Mouse (Mus musculus): Measurements from ENCODE around the gene Csnk2a2.

Csnk2a2 gene

DNA sequence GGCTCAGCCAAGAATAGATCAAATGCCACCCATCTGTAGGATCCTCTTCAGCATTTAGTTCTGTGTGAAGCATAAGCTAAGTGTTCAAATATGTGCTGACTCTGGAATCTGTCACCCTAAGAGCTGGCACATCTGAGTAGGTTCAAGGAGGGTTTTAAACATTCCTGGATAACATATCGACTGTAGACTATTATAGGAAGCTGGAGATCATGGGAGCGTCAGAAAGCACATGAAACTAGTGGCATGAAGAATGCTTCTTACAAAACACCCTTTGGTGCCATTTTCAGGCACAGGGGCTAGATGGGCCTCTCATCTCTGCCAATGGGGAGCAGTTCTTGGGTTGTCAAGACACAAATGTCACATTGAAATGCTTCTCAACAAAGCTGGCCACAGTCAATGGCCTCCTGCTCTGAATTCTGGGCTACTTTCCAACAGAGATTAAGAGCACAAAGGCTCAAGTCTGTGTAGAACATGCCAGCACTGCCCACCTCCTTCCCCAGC, 63.0 kb downstream of the Csnk2a2 start:
- no peak for DNase-seq (ENCODE audit: low read depth in 2 of 2, low spot score in 2 of 2)

DNA sequence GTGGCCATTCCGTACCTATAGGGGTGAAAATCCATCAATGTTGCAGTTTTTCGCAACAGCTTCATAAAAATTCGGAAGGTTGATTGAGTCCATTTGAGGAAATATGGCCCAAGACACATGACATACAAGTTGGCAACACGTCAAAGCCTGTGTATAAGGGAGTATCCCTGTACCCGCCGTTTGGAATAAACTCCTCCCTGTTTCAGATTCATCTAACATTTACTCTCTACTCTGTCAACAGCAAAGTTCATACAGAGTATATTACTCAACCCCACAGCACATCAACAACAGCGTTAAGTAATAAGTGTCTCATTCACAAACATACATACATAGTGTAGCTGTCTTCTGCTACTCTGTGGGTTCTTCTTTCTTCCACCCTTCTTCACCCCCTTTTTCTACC, 65.2 kb downstream of the Csnk2a2 start:
- no peak for DNase-seq (ENCODE audit: low read depth in 2 of 2, low spot score in 2 of 2)

DNA sequence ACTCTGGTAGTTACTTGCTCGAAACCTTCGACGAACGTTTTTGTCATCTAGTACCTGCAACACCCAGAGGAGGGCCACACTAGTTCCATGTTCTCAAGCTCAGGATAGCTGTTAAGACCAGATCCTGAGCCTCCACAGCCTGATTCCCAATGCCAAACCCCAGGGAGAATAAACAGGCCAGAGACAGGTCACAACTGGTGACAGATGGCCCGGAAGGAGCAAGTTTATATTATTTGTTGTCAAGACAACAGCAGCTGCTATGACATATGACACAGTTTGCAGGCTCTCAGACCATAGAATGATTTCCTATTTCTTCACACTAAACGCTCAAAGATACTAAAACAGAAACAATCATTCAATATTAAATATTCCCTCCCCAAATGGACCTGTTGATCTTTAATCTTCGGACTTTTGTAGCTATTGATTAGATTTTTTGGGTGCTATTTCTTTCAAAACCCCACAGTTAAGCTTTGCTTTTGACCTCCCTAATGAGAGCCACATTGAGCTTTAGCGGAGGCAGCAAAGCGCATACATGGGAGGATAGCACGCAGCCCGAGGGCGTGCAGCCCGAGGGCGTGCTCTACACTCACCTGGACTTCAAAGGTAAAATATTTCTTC, 67.5 kb downstream of the Csnk2a2 start:
- DNase-seq (ENCODE audit: low read depth in 2 of 2, low spot score in 2 of 2) = no peak

DNA sequence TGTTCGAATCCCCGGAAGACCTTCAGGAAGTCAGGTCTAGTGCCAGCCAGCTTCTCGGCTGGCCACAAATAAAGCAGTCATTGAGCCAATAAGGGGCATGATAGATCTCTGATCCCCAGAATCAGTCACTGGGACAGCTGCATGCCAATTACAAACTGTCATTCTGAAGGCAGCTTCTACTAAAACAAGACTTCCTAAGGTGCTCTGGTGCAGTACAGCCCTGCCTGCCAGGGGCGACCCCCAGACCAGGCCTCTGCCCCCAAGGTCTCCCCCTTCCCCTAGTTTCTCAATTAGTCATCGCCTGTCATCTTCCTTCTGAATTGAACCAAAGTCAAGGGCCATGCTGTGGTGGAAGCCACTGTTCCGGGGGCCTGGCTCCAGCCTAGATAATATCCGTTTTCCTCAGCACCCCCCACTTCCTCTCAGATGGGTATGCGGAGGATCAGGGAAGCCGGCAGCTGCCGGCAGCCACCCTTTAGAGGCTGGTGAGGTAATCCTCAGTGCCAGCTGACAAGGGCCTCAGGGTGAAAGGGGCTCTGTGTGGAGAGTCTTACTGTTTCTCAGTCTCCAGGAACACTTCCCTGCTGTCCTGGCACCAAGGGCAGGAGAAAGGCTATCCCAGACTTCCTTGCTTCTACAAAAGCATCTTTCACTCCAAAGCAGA, 78.4 kb downstream of the Csnk2a2 start:
- no peak for DNase-seq (ENCODE audit: low read depth in 2 of 2, low spot score in 2 of 2)

DNA sequence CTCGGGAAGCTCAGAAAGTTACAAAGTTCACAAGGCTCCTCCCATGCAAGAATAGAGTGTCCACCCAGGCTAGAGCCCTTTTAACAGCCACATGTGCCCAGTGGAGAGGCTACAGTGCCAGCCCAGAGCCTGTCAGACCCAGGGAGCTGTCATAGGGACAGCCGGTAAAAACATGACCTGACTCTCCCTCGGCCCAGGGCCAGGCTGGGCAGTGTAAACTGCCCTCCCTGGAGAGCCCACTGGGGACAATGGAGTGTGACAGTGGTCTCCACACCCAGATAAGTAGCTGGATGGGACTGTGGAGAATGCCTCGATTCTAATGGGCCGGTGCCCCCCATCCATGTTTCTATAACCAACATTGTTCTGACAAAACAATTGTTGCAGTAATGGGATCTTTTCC, 80.3 kb downstream of the Csnk2a2 start:
- no peak for DNase-seq (ENCODE audit: low read depth in 2 of 2, low spot score in 2 of 2)

DNA sequence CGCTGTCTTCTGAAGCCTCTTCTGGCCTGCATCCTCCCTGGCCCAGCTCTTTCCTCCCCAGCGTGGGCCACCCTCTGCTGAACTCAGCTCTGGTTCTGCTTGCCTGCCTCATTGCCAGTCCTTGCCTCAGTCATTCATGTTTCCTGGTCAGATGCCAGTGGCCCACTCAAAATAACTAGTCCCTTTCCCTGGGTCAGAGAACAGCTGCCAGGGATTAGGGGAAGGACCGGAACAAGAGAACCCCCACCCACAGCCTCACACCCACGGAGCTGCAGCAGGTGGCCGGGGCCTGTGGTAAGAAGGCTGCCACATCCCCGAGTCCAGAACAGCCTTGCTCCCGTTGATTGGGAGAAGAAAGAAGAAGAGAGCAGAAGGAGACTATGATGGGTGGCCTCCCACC, 88.7 kb downstream of the Csnk2a2 start:
- no peak for DNase-seq (ENCODE audit: low read depth in 2 of 2, low spot score in 2 of 2)

DNA sequence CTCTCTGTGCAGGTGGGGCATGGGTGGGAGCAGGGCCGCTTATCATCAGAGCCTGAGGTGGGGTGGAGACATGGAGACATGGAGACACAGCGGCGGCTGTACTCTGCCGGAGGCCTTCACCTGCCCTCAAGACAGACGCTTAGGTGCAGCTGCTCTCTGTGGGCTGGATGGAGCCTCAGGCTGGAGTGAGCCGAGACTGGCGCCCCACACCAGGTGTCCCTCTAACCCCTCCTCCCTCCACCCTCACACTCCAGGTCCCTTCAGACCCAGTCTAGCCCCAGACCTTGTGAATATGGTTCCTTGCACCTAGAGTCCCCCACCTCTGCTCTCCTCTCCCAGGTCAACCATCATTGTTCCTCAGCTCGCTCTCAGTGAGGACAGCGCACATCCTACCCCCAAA, 90.7 kb downstream of the Csnk2a2 start:
- DNase-seq (ENCODE audit: low read depth in 2 of 2, low spot score in 2 of 2) = no peak

DNA sequence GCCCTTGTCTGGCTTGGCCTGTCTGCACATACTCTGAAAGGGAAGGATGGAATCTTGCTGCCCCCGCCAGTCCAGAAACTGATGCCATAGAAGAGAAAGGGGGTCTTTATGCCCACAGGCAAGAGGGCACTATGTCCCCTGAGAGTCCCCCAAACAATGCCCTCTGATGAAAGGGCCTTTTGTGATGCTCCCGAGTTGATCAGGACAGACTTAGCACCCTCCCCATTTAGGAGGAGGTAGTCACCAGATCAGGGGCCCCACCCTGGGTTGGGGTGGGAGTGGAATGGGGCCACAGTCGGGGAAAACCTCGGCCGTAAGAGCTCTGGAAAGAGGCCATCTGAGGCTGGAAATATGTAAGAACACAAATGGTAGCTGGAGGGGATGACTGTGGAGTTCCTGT, 92.6 kb downstream of the Csnk2a2 start:
- DNase-seq (ENCODE audit: low read depth in 2 of 2, low spot score in 2 of 2) = no peak

DNA sequence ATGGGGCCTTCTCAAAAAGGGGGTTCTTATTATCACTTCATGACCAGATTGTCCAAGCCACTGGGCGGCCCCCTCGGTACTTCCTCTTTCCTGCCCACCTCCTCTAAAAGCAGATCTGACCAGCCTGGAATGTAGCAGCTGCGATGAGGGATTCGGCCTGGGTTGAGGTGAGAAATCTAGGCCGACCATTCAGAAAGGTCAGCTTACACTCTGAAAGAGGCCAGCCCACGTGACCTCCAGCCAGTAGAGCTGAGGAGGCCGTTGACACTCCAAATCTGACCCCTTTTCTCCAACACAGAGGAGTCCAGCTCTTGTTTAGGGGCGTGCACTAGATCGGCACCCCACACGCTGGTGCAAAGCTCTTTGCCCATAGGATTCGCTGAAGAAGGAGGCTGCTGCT, 93.1 kb downstream of the Csnk2a2 start:
- no peak for DNase-seq (ENCODE audit: low read depth in 2 of 2, low spot score in 2 of 2)
